Mouse (Mus musculus) granulocyte monocyte progenitor cell, adult 5-6 weeks (primary cell): Measurements from ENCODE around the gene Dhx34. TPM values are rescaled to one million over a fixed set of nuclear protein-coding genes. Genes with fewer than 3 reads are reported as not detected.
A peak's percentile ranks its signal among the peaks of the same experiment; 100 is the strongest.

Source experiments
- ATAC-seq: replicated peaks from 2 replicates; pipeline ENCODE4 v1.8.0; 2016; ENCODE audit warnings: mild to moderate bottlenecking, moderate TSS enrichment, inconsistent platforms; ENCODE audit not compliant: poor library complexity, severe bottlenecking
- total RNA-seq, 2 experiments: library from RNA; stranded (forward) in 1 of 2; stranded (reverse) in 1 of 2; fragments of 200-712, 200-1000 nt in 1 of 2; fragments of >200 nt in 1 of 2; fragmentation: Nextera tagmentation in 1 of 2; gene quantifications; 2 replicates each; pipeline ENCODE4 v1.2.3; 2014 to 2017

Gene Dhx34
- total RNA-seq, 2 experiments from 2014 or later: 5.5 to 9.4 TPM

DNA sequence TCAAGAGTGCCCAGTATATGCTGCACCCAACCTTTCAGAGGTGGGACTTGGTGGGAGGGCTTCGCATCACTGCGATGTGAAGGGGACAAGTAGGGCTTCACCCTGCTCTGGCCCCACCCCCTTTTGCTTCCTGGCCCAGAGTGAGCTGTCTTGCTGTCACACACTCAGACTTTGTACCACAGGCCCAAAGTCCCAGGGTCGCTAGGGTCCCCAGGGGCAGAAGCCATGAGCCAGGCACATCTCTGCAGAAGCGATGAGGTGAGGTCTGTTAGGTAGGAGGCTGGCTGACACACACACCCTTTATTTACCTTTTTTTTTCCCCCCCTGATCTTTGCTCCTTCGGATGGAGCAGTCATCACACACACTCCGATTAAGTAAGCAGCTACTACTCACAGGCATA is 8.6 kb downstream of the Dhx34 start:
- ATAC-seq: no peak

DNA sequence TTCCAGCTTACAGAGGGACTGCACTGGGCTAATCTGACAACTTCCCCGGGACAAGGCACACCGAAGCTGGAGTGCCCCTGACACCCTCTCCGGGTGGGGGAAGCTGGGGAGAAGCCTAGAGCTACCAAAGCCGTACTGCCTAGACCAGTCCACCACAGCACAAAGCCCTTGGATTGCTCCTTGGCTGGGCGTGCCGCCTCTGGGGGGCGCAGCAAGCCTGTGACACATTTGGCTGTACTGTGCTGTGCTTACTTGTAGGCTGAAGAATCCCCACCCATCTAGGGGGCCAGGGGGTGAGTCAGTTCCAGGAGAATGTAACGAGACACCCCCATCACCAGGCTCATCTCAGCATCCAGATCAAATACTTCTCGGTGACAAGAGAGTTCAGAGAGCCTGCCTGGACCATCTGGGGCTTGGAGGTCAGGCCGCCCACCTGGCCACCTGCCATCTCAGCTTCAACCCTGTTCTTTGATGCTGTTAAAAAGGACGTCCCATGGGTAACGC is 10.9 kb downstream of the Dhx34 start:
- 0 out of 2 replicates have a peak, but pooled peaks have one; percentile 28 for ATAC-seq

DNA sequence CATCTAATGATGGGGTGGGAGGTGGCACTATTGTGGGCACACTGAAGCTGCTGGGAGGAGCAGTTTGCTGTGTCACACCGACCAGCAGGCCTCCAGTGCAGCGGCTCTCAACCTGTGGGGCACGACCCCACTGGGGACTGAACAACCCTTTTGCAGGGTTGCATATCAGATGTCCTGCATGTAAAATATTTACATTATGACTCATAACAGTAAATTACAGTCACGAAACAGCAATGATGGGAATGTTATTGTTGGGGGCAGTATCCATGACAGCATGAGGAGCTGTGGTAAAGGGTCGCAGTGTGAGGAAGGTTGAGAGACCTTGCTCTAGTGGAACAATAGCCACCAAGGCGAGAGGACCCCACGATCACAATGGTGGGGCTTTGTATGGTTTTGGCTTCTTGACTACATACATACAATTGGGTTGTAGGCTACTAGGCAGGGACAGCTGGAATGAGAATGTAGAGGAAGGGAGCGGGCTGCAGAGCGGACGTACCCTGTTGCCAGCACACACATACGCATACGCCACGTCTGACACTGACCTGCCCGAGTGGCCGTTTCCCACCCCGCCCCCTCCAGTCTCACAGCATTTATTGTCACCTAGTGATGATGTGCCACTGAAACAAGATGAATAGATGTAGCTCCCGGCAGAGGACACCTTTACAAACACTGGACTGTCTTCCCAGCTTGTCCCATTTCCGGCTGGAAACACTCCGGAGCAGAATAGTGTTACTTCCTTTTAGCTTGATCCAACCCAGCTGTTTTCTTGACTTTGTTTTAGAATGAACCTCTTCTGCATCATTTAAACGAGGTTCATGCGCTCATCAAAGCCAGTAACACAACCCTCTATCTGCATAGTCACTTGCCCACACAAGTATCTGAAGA is 12.8 kb downstream of the Dhx34 start:
- no peak for ATAC-seq

DNA sequence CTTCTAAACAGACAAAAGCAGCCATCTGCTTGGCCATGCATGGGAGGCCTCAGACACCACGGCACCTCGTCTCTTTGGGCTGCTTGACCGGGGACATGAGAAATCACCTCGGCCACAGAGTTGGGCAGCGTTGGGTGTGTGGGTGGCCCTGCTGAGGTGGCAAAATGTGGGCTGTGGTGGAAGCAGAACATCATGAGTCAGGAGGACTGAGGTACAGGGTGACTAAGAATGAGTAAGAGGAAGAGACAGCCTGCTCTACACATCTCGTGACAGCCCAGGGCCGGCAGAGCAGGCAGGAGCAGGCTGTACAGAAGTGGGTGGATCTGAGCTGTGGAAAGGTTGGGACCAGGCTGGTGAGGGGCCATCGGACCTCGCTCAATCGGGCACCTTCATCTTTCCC is 14.3 kb downstream of the Dhx34 start:
- ATAC-seq: peak; percentile 40

DNA sequence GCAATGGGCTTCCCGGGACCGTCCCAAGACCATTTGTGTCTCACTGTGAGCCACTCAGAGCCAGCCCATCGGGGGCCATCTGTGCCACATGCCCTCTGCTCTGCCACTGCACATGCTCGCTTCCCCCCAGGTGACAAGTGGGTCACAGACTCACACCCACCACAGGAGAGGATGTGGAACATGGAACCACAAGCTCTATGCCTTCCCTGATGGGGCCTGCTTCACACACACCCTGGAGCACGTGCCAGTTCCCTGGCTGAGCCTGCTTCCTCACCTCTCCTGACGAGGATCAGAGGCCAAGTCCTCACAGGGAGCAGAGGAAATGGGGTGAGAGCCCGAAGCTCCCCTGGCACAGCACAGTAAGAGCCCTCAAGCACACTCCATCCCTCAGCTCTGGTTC is 14.8 kb downstream of the Dhx34 start:
- ATAC-seq: no peak

DNA sequence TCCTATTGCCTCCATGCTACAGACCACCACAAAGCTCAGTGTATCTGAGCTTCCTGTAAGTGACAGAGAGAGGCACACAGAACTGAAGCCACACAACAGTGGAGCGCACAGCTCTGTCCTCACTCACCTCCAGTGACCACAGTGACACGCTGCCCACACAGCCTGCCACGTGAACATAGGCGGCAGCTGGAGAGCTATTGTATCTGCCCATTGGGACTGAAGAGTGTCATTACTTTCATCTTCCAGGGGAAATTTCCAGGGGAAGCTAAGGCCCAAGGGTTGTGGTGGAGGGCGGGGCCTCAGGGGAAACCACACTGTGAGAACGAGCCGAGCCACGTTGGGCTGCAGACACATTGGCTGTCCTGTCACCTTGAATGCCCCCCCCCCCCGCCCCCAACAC is 17.0 kb downstream of the Dhx34 start:
- ATAC-seq: no peak; the same call in 1 of the 2 replicates

DNA sequence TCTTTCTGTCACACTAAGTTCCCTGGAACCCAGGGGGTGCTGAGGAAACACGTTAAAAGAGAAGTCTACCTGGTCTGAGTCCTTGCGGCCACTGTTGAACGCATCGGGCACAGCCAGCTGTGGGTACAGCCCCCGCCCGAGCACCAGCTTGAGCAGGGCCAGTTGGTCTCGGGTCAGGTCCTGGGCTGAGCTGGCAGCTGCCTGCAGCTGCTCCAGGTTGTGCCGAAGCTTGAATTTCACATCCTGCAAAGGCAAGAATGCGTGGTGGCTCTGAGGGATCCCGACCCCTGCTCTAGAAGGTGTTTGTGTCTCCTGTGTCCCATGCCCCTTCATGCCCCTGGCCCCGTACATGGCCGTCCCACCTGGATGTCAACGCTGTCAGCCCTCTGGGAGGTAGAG is 18.3 kb downstream of the Dhx34 start:
- ATAC-seq: no peak

DNA sequence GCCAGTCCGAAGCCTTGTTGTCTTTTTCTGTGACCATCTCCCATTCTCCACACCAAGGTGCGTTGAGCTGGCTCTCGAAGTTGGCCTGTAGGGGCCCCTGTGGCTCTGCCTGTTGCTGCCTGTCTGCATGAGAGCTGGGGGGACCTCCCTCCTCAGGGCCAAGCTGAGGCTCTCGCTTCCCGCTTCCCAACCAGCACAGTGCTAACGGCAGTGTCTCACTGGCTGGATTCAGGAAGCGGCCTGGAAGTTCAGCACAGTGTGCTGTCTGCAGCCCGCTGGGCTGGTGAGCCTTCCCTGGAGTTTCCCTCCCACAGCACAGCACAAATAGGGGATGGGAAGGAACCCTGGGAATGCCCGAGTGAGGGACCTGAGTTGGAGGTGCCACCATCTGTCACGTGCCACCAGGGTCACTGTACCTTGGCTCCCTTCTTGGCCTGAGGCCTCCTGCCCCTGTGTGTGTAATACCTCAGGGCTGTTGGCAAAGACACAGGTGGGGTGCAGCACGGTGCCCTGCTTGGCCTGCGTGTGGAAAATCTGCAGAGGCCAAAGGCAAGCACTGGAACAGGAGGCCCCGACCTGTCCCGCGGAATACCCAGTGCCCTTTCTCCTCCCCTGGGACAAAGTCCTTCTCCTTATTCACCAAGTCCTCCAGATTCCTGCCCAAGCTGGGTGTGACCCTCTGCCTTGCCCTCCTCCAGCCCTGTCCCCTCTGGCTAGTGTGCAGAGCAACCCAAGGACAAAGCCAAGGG is 18.9 kb downstream of the Dhx34 start:
- ATAC-seq: no peak

DNA sequence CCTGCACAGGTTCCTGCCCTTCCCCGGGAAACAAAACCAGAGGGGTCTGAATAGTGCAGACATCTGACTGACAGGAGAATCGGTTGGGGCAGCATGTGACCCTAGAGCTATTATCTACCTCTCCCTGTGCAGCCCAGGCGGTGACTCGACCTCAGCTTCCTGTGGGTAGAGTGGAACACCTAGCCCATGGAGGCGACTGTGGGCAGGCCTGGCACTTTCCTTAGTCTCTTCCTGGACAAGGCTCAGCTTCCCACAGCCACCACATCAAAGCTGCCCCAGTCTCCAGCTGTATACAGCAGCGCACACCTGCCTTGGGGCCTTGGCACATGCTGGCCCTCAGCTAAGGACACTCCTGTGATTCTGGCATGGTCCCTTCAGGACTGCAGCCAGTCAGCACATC is 20.7 kb downstream of the Dhx34 start:
- ATAC-seq: no peak; the same call in 1 of the 2 replicates

DNA sequence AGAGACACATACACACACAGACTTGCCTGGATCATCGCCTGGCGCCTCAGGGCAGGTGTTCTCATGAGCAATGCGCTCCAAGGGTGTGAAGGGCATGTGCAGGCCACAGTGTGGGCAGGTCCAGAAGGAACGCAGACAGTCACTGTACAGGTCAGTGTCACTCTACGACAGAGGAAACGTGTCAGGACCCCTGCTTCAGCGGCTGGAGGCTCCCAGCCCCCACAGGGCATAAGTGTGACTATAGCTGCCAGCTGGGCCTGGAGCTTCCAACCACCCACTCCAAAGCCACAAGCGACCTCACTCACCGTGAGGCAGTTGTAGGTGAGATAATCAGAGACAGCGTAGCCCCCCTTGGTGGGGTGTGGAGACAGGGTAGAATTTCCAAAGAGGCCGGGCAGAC is 23.3 kb downstream of the Dhx34 start:
- ATAC-seq: no peak

DNA sequence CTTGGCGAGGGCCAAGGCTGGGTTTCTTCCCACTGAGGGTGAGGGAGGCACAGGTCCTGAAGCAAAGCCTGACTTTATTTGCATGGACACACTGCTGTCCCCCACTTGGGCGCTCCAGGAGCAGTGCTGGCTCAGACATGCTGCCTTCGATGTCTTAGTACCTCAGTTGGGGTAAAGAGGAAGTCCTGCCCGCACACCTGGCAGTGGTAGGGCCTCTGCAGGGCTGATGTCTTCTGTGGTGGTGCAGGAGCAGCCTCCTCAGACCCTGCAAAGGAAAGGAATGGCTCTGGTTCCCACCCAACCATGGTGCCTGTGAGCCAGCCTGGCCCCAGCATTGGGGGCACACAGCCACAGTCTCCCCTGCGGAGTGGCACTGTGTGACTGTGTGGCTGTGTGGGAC is 24.7 kb downstream of the Dhx34 start:
- ATAC-seq: no peak

DNA sequence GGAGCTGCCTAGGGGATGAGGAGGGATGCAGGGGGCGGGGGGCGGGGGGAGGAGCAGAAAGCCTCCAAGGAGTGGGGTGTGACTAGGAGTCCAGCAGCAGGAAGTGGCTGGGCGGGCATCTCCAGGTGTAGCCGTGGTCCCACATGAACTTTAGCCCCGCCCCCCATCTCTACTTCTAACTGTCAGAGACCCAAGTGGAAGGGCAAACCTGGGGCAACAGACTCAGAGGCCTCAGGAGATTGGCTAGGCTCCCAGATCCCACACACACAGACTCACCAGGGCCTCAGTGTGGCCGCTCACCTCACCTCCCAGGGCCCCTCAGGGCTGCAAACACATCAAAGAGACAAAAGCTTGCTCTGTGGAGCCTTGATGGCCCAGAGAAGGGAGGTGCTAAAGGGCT is 25.2 kb downstream of the Dhx34 start:
- no peak for ATAC-seq

DNA sequence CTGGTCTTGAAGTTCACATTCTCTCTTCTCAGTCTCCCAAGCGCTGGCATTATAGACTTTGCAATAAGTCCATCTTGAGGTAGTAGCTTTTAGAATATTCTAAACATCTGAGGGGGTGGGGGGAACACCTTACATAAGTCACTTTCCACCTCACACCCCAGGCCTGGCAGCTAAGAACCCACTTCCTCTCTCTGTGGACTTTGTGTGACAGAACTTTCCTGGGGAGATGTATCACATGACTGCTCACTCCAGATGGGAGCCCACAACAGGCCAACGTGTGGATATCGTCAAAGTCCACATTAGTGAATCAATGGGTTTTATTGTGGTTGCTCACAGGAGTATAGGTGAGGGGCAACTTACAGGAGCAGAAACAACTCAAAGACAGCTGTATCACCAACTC is 28.1 kb downstream of the Dhx34 start:
- ATAC-seq: peak; percentile 38

DNA sequence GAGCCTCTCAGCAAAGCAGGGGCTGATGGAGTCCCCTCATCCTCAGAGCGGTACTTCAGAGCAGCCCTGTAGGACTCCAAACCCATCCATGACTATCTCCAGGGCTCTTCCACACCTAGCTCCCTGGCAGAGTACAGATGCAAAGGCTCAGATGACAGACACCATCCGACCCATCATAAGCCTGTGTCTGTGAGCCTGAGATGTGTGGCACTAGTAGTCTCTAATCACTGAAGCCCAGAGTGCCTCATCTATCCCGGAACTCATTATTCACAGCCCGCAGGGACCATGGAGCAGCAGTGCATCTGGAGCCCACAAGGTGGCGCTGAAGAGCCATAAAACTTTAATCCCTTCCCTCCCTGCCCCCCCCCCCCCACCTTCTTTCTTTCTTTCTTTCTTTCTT is 29.5 kb downstream of the Dhx34 start:
- ATAC-seq: peak; percentile 81

DNA sequence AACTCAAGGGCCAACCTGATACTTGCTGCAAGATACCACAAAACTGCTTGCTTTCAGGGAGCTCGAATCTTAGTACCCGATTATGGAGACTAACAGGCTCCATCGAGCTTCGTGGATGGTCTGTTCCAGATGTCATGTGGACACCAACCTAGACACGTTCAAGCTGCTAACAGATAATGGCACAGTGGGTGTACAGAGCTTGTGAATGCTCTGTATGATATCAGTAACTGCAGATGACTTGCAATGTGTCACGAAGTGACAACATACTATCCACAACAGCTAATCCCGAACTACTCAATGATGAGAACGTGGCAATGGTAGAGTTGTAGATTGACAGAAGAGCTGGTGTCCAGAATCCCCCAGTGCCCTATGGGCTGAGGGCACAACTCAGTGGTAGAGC is 34.3 kb downstream of the Dhx34 start:
- ATAC-seq: no peak

DNA sequence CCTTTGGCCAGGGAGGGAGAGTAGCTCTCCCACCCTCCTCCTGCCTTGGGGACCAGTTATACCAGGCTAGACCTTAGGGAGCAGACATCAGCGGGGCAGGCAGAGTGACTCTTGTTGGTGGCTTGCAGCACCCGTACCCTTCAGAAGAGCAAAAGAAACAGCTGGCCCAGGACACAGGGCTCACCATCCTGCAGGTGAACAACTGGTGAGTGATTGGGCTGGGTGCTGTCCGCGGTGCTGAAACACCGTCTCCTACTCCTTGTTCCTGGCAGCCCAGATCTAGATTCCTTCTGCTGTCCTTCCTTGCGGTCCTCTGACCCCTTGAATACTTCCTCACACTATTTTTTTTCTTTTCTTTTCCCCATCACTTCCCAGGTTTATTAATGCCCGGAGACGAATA is 38.2 kb downstream of the Dhx34 start:
- peak; percentile 86 for ATAC-seq

DNA sequence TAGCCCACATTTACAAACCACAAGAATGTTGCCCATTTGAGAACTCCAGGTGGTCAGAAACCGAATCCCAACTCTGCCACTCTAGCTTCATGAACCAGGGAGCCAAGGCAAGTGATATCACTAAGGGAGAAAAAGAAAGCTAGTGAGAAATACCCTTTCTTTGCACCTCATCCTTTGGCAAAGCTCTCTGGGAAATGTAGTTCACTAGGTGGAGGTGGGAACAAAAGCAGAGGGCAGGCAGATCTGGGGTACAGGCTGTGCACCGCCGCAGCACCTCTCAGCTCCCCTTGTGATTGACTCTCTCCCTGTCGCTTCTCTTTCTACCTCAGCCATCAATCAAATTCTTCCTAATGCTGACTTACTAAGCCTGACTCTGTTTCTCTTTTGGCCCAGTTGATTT is 43.7 kb downstream of the Dhx34 start:
- ATAC-seq: no peak

DNA sequence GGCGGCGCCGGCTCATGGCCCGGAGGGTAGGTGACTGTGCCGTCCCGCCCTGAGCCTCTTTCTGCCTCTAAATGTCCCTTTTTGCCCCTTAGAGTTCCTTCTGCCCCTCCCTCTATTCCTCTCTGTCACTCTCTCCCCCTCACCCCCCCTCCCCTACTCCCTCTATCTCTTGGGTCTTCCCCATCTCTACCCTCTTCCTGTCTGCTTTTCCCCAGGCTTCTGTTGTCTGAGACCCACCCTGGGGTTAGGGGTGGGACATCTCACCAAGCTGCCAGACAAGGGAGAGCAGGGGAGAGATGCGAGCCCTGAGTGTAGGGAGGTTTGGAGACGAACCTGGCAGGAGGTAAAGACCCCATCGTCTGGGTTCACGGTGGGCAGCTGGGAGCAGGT is 46.3 kb downstream of the Dhx34 start:
- ATAC-seq: no peak

DNA sequence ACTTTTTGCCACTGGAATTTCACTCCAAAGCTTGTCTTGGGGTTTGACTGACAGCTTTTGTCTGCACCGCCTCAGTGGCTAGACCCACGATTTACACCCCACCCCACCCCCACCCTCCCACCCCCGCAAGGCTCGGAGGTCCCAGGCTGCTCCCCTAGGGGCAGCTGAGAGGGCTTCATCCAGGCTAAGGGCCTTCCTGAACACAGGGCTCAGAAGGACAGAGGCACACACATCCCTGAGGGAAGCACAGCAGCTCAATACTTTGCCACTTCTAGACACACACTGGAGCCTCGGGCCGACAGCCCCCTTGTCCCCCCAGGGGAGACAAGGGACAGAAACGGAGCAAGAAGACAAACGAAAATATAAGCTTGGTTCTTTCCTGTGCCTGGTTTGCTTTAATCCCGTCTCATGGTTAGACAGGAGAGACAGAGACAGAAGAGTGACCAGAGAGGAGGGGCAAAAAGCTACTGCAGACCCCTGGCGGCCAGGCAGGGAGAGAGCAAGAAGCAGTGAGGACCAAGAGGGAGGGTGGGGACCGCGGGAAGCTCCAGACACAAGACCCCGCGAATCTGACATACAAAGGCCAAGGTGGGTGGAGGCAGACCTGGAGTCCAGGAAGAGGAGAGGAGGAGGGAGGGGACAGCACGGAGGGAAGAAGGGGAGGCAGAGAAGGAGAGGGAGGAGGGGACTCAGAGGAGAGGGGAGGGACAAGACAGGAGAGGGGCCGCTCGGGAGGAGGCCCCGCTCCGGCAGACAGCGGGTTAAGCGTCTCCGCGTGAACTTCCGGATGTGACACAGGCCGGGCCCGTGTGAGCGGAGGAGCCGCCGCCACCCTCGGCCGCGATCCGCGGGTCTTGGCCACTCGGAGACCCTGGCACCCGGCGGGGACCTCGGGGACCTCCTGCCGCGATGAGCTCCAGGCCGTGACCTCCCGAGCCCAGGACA is 47.0 kb downstream of the Dhx34 start, which contains the start of gene Meis3:
TSS of gene Meis3 (plus strand) at position 494 of the 945 bp plus-strand sequence.
- ATAC-seq: peak; percentile 63

DNA sequence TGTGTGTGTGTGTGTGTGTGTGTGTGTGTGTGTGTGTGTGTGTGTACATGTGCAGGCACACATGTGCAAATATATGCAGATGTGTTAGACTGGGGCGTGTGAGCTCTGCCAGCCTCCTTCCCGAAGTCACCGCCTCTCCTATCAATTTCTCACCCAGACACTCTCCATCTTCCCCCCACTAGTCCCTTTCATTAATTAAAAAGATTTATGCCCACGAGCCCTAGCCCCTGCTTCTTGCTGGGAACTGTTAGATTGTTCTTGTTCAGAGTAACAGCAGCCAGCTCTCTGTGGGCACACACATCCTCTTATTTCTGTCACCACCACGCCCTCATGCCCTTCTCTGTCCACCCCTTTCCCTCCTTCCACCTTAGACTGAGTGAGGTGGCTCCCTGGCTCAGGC is 48.7 kb downstream of the Dhx34 start:
- no peak for ATAC-seq
